Mouse (Mus musculus): Measurements from ENCODE around the gene Krtap6-2. TPM values are rescaled to one million over a fixed set of nuclear protein-coding genes. Genes with fewer than 3 reads are reported as not detected.

The Krtap6-2 gene
- polyA plus RNA-seq (2014; fragmentation: Nextera tagmentation; extraction: Ambion mirVana), result not detected in 2 replicates

DNA sequence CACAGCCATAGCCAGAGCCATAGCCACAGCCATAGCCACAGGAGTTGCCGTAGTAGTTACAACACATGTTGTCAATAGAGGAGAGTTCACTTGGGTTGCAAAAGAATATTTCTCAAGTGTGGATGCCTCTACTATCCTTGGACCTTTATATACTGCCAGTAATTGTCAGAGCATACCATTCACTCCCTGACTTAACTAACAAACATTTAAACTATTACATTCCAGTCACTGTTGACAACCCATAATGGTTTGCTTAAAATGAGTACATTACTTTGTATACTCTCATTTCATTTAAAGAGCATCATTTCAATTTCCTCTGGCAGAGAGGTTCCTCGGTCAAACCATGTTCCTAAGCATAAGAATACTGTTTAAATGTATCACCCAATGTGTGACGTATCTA is at the start of gene Krtap6-2:
Gene Krtap6-2, minus strand, starts transcription at position 101 of the 400 bp plus-strand sequence.
- DNase-seq (ENCODE audit: low spot score, missing footprints) (no peak), ATAC-seq (ENCODE audit: low FRiP score) (no peak)
- Histone ChIP-seq H3K27ac (ENCODE audit: low read depth, low read length) (no peak within 1 kb of the TSS), H3K4me2 (no peak within 1 kb of the TSS), H3K36me3 (ENCODE audit: control insufficient read depth, insufficient read depth, low read length) (no peaks in the 10 kb centered on the region), H3K4me3 (ENCODE audit: low read depth, low read length) (no peak within 1 kb of the TSS), H3K9me3 (ENCODE audit: control insufficient read depth, low read length) (no peaks in the 10 kb centered on the region), H3K9ac (ENCODE audit: low read length) (no peak within 1 kb of the TSS), H3K27me3 (ENCODE audit: control insufficient read depth, insufficient read depth, low read length) (no peaks in the 10 kb centered on the region), H3K4me1 (ENCODE audit: control insufficient read depth, insufficient read depth, low read length) (no peaks in the 10 kb centered on the region)
- WGBS, result 93% methylated on average over 3 of the region's 3 CpGs

GRCm38 (mm10) chr16:89461189-89461588 is 41.3 kb upstream of the Krtap6-2 start:
- Histone ChIP-seq H3K4me3 (ENCODE audit: low read depth, low read length) (no peak overlapping the region), H3K4me2 (no peak overlapping the region), H3K27ac (ENCODE audit: low read depth, low read length) (no peak overlapping the region), H3K36me3 (ENCODE audit: control insufficient read depth, insufficient read depth, low read length) (no peaks in the 10 kb centered on the region), H3K27me3 (ENCODE audit: control insufficient read depth, insufficient read depth, low read length) (no peaks in the 10 kb centered on the region), H3K9me3 (ENCODE audit: control insufficient read depth, low read length) (no peaks in the 10 kb centered on the region), H3K4me1 (ENCODE audit: control insufficient read depth, insufficient read depth, low read length) (no peaks in the 10 kb centered on the region), H3K9ac (ENCODE audit: low read length) (no peak overlapping the region)
- WGBS, result 93% methylated on average over 5 of the region's 5 CpGs
- ATAC-seq (ENCODE audit: low FRiP score) (no peak), DNase-seq (ENCODE audit: low spot score, missing footprints) (peak; percentile 49)

GRCm38 (mm10) chr16:89429586-89429985 is 9.7 kb upstream of the Krtap6-2 start:
- Histone ChIP-seq H3K9ac (ENCODE audit: low read length) (no peak overlapping the region), H3K4me2 (no peak overlapping the region), H3K9me3 (ENCODE audit: control insufficient read depth, low read length) (peaks cover 5% of the 10 kb centered on the region), H3K27ac (ENCODE audit: low read depth, low read length) (no peak overlapping the region), H3K36me3 (ENCODE audit: control insufficient read depth, insufficient read depth, low read length) (no peaks in the 10 kb centered on the region), H3K27me3 (ENCODE audit: control insufficient read depth, insufficient read depth, low read length) (no peaks in the 10 kb centered on the region), H3K4me3 (ENCODE audit: low read depth, low read length) (no peak overlapping the region), H3K4me1 (ENCODE audit: control insufficient read depth, insufficient read depth, low read length) (no peaks in the 10 kb centered on the region)
- no peak for ATAC-seq (ENCODE audit: low FRiP score)
- DNase-seq (ENCODE audit: low spot score, missing footprints), result peak; percentile 12
- 85% methylated on average over 2 of the region's 2 CpGs for WGBS

GRCm38 (mm10) chr16:89425310-89425709 is 5.4 kb upstream of the Krtap6-2 start:
- Histone ChIP-seq H3K9ac (ENCODE audit: low read length) (no peak overlapping the region), H3K27me3 (ENCODE audit: control insufficient read depth, insufficient read depth, low read length) (no peaks in the 10 kb centered on the region), H3K4me3 (ENCODE audit: low read depth, low read length) (no peak overlapping the region), H3K9me3 (ENCODE audit: control insufficient read depth, low read length) (peaks cover 5% of the 10 kb centered on the region), H3K4me1 (ENCODE audit: control insufficient read depth, insufficient read depth, low read length) (no peaks in the 10 kb centered on the region), H3K36me3 (ENCODE audit: control insufficient read depth, insufficient read depth, low read length) (no peaks in the 10 kb centered on the region), H3K27ac (ENCODE audit: low read depth, low read length) (no peak overlapping the region), H3K4me2 (no peak overlapping the region)
- no peak for DNase-seq (ENCODE audit: low spot score, missing footprints)
- ATAC-seq (ENCODE audit: low FRiP score), result no peak
- 91% methylated on average over 5 of the region's 5 CpGs for WGBS

- 95% methylated on average over 3 of the region's 3 CpGs for WGBS
- H3K4me1 ChIP-seq (ENCODE audit: control insufficient read depth, insufficient read depth, low read length), result no peaks in the 10 kb centered on the region
- H3K27me3 ChIP-seq (ENCODE audit: control insufficient read depth, insufficient read depth, low read length), result peaks cover 6% of the 10 kb centered on the region
- no peak overlapping the region for H3K4me3 ChIP-seq (ENCODE audit: low read depth, low read length)
- no peak overlapping the region for H3K9ac ChIP-seq (ENCODE audit: low read length)
- H3K27ac ChIP-seq (ENCODE audit: low read depth, low read length), result no peak overlapping the region
- no peaks in the 10 kb centered on the region for H3K9me3 ChIP-seq (ENCODE audit: control insufficient read depth, low read length)
- ATAC-seq (ENCODE audit: low FRiP score) (no peak), DNase-seq (ENCODE audit: low spot score, missing footprints) (no peak)
- H3K4me2 ChIP-seq, result no peak overlapping the region
- H3K36me3 ChIP-seq (ENCODE audit: control insufficient read depth, insufficient read depth, low read length), result no peaks in the 10 kb centered on the region
Observed at GRCm38 (mm10) chr16:89416311-89416710, 3.6 kb downstream of the Krtap6-2 start.

DNA sequence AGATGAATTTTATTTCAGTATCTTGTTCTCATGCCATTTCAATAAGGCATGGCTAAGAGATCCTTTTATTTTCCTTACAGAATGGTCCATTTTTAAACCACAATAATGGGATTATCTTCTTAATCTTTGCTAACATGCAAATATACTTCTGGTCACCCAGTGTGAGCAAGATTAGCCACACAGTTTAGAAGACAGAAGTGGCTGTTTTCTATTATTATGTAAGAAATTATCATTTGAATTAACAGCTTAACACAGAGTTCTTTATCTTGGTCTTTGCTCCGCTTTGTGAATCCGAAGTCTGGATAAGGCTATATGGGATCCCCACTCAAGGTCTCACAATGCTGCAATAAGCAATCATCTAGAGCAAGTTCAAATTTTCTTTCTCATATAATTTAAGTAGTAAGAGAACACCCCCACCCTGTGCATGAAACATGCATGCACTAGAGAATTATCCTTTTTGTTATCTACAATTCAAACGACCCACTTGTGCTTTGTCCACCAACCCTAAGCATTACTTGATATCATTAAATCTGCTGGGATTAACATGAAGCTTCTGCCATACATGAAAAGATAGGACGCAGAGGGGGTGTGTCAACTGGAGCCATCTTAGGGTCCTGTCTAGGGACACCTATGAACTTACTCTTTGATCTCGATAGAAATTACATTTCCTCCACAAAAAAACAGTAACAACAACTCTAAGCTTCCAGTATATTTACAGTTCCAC is 9.4 kb downstream of the Krtap6-2 start:
- Histone ChIP-seq H3K4me1 (ENCODE audit: control insufficient read depth, insufficient read depth, low read length) (no peaks in the 10 kb centered on the region), H3K9me3 (ENCODE audit: control insufficient read depth, low read length) (no peaks in the 10 kb centered on the region), H3K4me3 (ENCODE audit: low read depth, low read length) (no peak overlapping the region), H3K27me3 (ENCODE audit: control insufficient read depth, insufficient read depth, low read length) (peaks cover 11% of the 10 kb centered on the region), H3K4me2 (no peak overlapping the region), H3K36me3 (ENCODE audit: control insufficient read depth, insufficient read depth, low read length) (no peaks in the 10 kb centered on the region), H3K27ac (ENCODE audit: low read depth, low read length) (no peak overlapping the region), H3K9ac (ENCODE audit: low read length) (no peak overlapping the region)
- DNase-seq (ENCODE audit: low spot score, missing footprints) (peak; percentile 88), ATAC-seq (ENCODE audit: low FRiP score) (peak; percentile 83)
- 31% methylated on average over 5 of the region's 5 CpGs for WGBS

- Histone ChIP-seq H3K4me2 (no peak within 1 kb of the TSS), H3K27ac (ENCODE audit: low read depth, low read length) (no peak within 1 kb of the TSS), H3K4me3 (ENCODE audit: low read depth, low read length) (no peak within 1 kb of the TSS), H3K27me3 (ENCODE audit: control insufficient read depth, insufficient read depth, low read length) (peaks cover 5% of the 10 kb centered on the region; the same call in 1 of the 2 replicates), H3K36me3 (ENCODE audit: control insufficient read depth, insufficient read depth, low read length) (no peaks in the 10 kb centered on the region), H3K9me3 (ENCODE audit: control insufficient read depth, low read length) (no peaks in the 10 kb centered on the region), H3K9ac (ENCODE audit: low read length) (no peak within 1 kb of the TSS), H3K4me1 (ENCODE audit: control insufficient read depth, insufficient read depth, low read length) (no peaks in the 10 kb centered on the region)
- ATAC-seq (ENCODE audit: low FRiP score) (no peak), DNase-seq (ENCODE audit: low spot score, missing footprints) (no peak)
- WGBS, result 82% methylated on average over 2 of the region's 2 CpGs
Observed at GRCm38 (mm10) chr16:89403768-89404167, 16.1 kb downstream of the Krtap6-2 start, which contains the start of gene Krtap21-1. TSS of gene Krtap21-1 (minus strand) at chr16:89403868.

DNA sequence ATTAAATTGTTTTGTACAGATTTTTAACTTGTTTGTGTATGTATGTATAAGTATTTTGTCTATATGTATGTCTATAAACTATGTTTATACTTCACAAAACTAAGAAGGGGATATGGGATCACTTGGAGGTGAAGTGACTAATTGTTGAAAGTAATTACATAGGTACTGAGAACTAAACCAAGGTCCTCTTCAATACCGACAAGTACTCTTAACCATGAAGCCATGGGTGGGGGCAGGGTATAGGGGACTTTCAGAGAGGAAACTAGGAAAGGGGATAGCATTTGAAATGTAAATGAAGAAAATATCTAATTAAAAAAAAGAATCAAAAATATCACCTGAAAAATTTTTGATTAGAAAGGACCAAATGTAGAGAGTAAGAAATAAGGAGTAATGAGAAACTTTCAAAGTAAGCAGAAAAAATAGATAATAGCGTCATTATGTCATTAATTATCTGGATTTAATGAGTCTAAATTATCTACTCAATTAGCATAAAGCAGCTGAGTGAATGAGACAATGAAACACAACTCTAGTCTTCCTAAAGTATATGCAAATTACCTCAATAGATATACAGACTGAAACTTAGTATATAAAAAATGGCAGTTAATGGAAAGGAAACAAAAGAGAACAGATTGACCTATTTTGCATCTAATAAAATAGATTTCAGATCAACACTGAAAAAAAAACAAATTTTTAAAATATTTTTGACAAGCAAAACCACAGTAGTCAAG is 47.0 kb downstream of the Krtap6-2 start:
- Histone ChIP-seq H3K36me3 (ENCODE audit: control insufficient read depth, insufficient read depth, low read length) (no peaks in the 10 kb centered on the region), H3K27me3 (ENCODE audit: control insufficient read depth, insufficient read depth, low read length) (no peaks in the 10 kb centered on the region), H3K27ac (ENCODE audit: low read depth, low read length) (no peak overlapping the region), H3K9me3 (ENCODE audit: control insufficient read depth, low read length) (no peaks in the 10 kb centered on the region), H3K4me2 (no peak overlapping the region), H3K4me1 (ENCODE audit: control insufficient read depth, insufficient read depth, low read length) (no peaks in the 10 kb centered on the region), H3K4me3 (ENCODE audit: low read depth, low read length) (no peak overlapping the region), H3K9ac (ENCODE audit: low read length) (no peak overlapping the region)
- DNase-seq (ENCODE audit: low spot score, missing footprints) (no peak), ATAC-seq (ENCODE audit: low FRiP score) (no peak)
- WGBS, result 86% methylated on average over 2 of the region's 2 CpGs

Data from midbrain, embryonic 11.5 days (tissue).